Mouse (Mus musculus) G1E (cell line): ENCODE measurements at regions not wholly inside any gene's neighbourhood (a gene's known extent, or its start where the extent isn't known, plus 50 kb on each side); places are given as distances from the start of the nearest gene placed in this dataset.

Source experiments
- ATAC-seq: 2 replicates; pipeline ENCODE4 v1.8.0; 2016; ENCODE audit warnings: mild to moderate bottlenecking; ENCODE audit not compliant: insufficient number of reproducible peaks, poor library complexity, low FRiP score, severe bottlenecking; ENCODE audit errors: extremely low read depth
- DNase-seq: peaks from one replicate; pipeline ENCODE4 v3.0.0; 2012; ENCODE audit warnings: low spot score
- H3K27me3 ChIP-seq: 2 replicates; pipeline ENCODE4 v1.6.1; 2012; ENCODE audit warnings: mild to moderate bottlenecking, low read length, inconsistent platforms; ENCODE audit not compliant: insufficient read depth
- H3K36me3 ChIP-seq: replicated peaks from 2 replicates; pipeline ENCODE3; 2012; ENCODE audit warnings: mild to moderate bottlenecking, inconsistent platforms
- H3K4me1 ChIP-seq: 2 replicates; pipeline ENCODE4 v1.6.1; 2012; ENCODE audit warnings: low read depth, low read length, inconsistent platforms, mixed read lengths; ENCODE audit not compliant: insufficient read depth
- H3K4me3 ChIP-seq: 2 replicates; pipeline ENCODE4 v1.5.1; 2012; ENCODE audit warnings: low read depth, mild to moderate bottlenecking, inconsistent platforms, low read length, moderate library complexity, mixed read lengths
- H3K9me3 ChIP-seq: replicated peaks from 2 replicates; pipeline ENCODE4 v1.6.1; 2012; ENCODE audit warnings: inconsistent platforms
- CTCF ChIP-seq: IDR thresholded peaks from 2 replicates; pipeline ENCODE4 v1.5.1; 2012; ENCODE audit warnings: low read depth, low read length, inconsistent platforms, mixed read lengths
- GATA1 ChIP-seq: IDR thresholded peaks from 2 replicates; pipeline ENCODE4 v1.6.1; 2012; ENCODE audit warnings: borderline replicate concordance, low read length, inconsistent platforms, mixed read lengths
- GATA2 ChIP-seq: IDR thresholded peaks from 2 replicates; pipeline ENCODE4 v1.6.1; 2012; ENCODE audit warnings: low read depth, low read length, inconsistent platforms, borderline replicate concordance
- POLR2AphosphoS5 ChIP-seq: IDR thresholded peaks from 2 replicates; pipeline ENCODE4 v1.6.1; 2012; ENCODE audit warnings: low read depth, low read length, inconsistent platforms; ENCODE audit not compliant: insufficient replicate concordance
- TAL1 ChIP-seq: conservative IDR thresholded peaks from 2 replicates; pipeline ENCODE4 v1.6.1; 2012; ENCODE audit warnings: low read depth, low read length, inconsistent platforms, mixed read lengths

- Histone ChIP-seq H3K4me3 (no peak overlapping the region), H3K36me3 (no peaks in the 10 kb centered on the region), H3K9me3 (no peaks in the 10 kb centered on the region), H3K4me1 (no peaks in the 10 kb centered on the region), H3K27me3 (peaks cover 2% of the 10 kb centered on the region; the same call in 1 of the 2 replicates)
- TF ChIP-seq TAL1 (no peak), POLR2AphosphoS5 (no peak), GATA1 (no peak), CTCF (no peak), GATA2 (no peak)
- ATAC-seq, result no peak
- no peak for DNase-seq
Observed at GRCm38 (mm10) chr7:113638098-113638497, 124.5 kb downstream of the Far1 start.

GRCm38 (mm10) chr7:113642540-113642939 lies 123.3 kb upstream of the Spon1 start:
- H3K27me3 ChIP-seq, result no peaks in the 10 kb centered on the region
- H3K4me1 ChIP-seq, result no peaks in the 10 kb centered on the region
- TF ChIP-seq POLR2AphosphoS5 (no peak), CTCF (no peak), TAL1 (no peak), GATA1 (no peak), GATA2 (no peak)
- H3K9me3 ChIP-seq, result no peaks in the 10 kb centered on the region
- ATAC-seq, result no peak
- no peak overlapping the region for H3K4me3 ChIP-seq
- no peaks in the 10 kb centered on the region for H3K36me3 ChIP-seq
- DNase-seq, result no peak

DNA sequence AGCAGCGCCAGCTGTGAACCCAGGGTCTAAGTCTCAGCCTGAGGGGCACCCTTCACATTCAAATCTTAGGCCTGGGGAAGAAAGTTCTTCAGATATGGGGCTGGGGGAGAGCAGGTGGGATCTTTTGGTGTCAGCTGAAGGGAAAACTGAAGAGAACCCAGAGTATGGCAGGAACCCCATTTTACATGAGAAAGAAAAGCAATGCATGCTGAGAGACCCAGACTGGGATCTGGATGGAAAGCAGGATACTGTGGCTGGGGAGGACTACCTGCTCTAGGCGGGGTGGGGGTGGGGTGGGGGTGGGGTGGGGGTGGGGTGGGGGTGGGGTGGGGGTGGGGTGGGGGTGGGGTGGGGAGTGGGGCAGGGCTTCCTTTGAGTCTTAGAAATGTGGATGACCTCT lies 115.2 kb upstream of the Spon1 start:
- ATAC-seq, result no peak
- Histone ChIP-seq H3K9me3 (no peaks in the 10 kb centered on the region), H3K27me3 (peaks cover 4% of the 10 kb centered on the region; the same call in 1 of the 2 replicates), H3K4me3 (no peak overlapping the region), H3K4me1 (no peaks in the 10 kb centered on the region), H3K36me3 (no peaks in the 10 kb centered on the region)
- no peak for TF ChIP-seq GATA1
- TF ChIP-seq CTCF, result no peak
- no peak for TF ChIP-seq POLR2AphosphoS5
- TF ChIP-seq GATA2, result no peak
- TF ChIP-seq TAL1, result no peak
- no peak for DNase-seq

GRCm38 (mm10) chr7:113651696-113652095 lies 114.1 kb upstream of the Spon1 start:
- Histone ChIP-seq H3K36me3 (no peaks in the 10 kb centered on the region), H3K4me1 (no peaks in the 10 kb centered on the region), H3K4me3 (no peak overlapping the region), H3K9me3 (no peaks in the 10 kb centered on the region), H3K27me3 (peaks cover 4% of the 10 kb centered on the region; the same call in 1 of the 2 replicates)
- TF ChIP-seq TAL1, result no peak
- TF ChIP-seq CTCF, result no peak
- no peak for TF ChIP-seq GATA2
- TF ChIP-seq POLR2AphosphoS5, result no peak
- TF ChIP-seq GATA1, result no peak
- ATAC-seq (no peak), DNase-seq (no peak)

DNA sequence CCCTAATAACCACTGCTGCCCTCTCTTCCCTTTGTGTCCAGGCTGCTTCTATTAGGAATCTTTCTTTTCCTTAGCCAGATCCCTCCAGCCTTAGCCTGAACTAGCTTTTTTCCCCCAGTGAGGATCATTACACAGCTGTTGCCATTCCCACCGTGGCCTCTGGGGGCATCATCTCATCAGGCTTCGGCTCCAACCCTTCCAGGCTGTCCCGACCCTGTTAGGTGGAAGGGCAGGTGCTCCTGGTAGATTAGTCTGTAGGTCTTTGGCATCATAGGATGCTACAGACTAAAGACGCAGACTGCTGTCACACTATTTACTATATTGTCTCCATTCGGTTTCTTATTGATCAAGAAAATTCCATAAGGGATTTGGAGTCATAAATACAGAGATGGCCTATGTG lies 112.7 kb upstream of the Spon1 start:
- Histone ChIP-seq H3K9me3 (no peaks in the 10 kb centered on the region), H3K4me3 (no peak overlapping the region), H3K36me3 (no peaks in the 10 kb centered on the region), H3K27me3 (peaks cover 4% of the 10 kb centered on the region; the same call in 1 of the 2 replicates), H3K4me1 (no peaks in the 10 kb centered on the region)
- DNase-seq (peak; percentile 16), ATAC-seq (no peak)
- TF ChIP-seq CTCF (peak; percentile 64; the same call in 1 of the 2 replicates), GATA1 (no peak)

DNA sequence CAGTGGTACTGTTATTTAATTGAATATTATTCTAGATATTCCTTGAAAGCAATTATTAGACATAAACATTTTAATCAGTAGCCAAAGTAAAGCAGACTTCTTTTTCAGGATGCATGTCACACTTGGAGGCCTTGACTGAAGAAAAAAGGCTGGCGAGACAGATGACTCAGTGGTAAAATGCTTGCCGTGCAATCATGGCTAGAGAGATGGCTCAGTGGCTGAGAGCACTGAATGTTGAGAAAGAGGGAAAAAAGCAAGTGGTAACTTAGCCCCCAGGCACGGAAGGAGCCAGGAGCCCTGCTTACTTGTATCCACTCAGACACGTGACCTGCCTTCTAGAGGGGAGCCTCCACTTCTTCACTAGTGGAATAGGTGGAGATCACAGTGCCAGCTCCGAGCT lies 110.5 kb upstream of the Spon1 start:
- no peak for ATAC-seq
- Histone ChIP-seq H3K9me3 (no peaks in the 10 kb centered on the region), H3K4me1 (no peaks in the 10 kb centered on the region), H3K27me3 (peaks cover 4% of the 10 kb centered on the region; the same call in 1 of the 2 replicates), H3K4me3 (no peak overlapping the region), H3K36me3 (no peaks in the 10 kb centered on the region)
- DNase-seq, result no peak
- TF ChIP-seq GATA2 (no peak), TAL1 (no peak), GATA1 (no peak)
